Mouse (Mus musculus) liver, adult 2 months (tissue): ENCODE measurements at regions not wholly inside any gene's neighbourhood (a gene's known extent, or its start where the extent isn't known, plus 50 kb on each side); places are given as distances from the start of the nearest gene placed in this dataset.

Experiments
- CTCF ChIP-seq: fragments of 200-500 bp; IDR thresholded peaks from 2 replicates; pipeline ENCODE4 v1.5.1; 2011; ENCODE audit warnings: low read depth, low read length, control low read depth
- POLR2A ChIP-seq: fragments of 200-500 bp; IDR thresholded peaks from 2 replicates; pipeline ENCODE4 v1.6.1; 2011; ENCODE audit warnings: low read length, control low read depth; ENCODE audit not compliant: insufficient read depth; ENCODE audit errors: extremely low read depth

DNA sequence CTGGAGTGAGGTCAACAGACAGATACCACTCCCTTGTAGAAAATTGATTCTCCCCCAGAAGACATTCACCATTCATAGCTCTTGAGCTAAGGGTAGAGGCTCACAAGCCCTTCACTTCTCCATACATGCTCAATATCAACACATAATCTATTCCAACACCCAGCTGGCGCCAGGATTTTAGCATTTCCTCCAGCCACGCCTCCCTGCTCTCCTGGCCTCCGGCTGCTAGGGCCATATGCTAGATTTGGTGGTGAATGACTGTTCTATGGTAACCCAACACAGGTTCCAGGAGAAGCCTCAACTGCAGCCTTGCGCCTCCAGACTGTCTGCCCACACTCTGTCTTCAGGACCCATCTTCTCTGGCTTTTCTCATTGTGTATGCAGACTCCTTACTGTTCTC lies 197.9 kb downstream of the Gm11011 start:
- no peak for TF ChIP-seq POLR2A
- no peak for TF ChIP-seq CTCF
